Mouse (Mus musculus): ENCODE data around the gene Popdc3.
"Not testable (repeated sequence)": the region's sequence is repeated elsewhere in the genome, so short reads cannot be mapped to it uniquely, and the experiment has no call there.

The Popdc3 gene

DNA sequence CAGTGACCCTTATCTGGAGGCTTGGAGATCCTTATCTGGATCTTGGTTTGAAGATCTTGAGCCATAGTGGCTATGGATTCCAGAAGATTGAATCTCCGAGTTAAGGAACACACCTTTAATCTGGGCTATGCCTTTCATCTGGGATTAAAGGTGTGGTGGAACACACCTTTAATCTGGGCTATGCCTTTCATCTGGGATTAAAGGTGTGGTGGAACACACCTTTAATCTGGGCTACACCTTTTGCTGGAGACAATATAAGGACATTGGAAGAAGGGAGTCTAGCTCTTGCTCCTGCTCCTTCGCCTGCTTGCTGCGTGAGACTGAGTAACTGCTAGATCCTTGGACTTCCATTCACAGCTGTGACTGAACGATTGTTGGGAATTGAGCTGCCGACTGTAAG lies at the start of gene Popdc3:
TSS of gene Popdc3 (plus strand) at position 301 of the 400 bp plus-strand sequence.
- not testable (repeated sequence) for ATAC-seq (ENCODE audit: low TSS enrichment)

DNA sequence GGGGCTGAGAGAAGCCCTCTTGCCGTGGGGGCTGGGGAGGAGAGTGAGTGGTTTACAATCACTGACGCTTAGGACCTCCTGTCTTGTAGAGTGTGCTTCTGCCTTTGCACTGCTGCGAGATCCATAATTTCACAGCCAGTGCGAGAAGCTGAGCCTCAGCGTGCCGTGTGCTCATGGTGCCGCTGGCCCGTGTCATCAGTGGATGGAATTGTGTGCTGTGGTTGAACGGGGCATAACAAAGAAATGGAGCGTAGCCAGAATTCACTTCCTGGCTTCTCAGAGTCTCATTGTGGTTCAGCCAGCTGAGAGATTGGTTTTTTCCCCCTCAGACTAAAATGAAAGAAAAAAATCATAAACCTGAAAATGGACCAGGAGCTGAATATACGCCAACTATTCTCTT lies 48.8 kb upstream of the Popdc3 start:
- ATAC-seq (ENCODE audit: low TSS enrichment), result 0 out of 2 replicates have a peak, but pooled peaks have one; percentile 41

DNA sequence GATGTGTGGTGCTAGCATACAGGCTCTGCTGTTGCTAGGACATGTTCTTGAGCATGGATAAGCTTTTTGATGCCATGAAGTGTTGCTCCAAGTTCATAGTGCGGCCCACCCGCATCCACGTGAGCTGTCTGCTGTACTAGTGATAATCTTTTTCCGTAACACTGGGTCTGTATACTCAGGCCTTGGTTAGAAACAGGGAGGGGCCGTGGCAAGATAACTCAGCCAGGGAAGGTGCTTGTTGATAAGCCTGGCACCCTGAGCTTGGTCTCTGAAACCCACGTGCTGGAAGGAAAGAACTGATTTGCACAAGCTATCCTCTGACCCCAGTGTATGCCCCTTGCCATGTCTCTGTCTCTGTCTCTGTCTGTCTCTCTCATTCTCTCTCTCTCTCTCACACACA lies 47.9 kb upstream of the Popdc3 start:
- no peak for ATAC-seq (ENCODE audit: low TSS enrichment)

DNA sequence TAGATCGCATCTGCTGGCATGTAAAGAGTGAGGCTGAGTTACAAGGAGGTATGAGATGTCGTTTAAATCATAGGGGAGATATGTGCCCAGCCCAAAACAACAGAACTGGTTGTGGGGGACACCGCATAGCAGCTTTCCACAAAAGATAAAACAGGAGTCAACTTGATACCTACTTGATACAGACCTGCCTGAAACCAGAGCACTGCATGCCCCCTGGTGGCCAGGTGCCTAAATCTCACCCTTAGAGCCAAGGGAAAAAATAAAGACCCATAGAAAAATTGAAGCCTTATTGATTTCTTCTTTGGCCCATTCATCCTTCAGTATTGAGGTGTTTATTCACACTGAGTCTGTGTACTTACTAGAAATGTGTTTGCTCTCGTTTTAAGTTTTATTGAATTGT lies 45.5 kb upstream of the Popdc3 start:
- ATAC-seq (ENCODE audit: low TSS enrichment), result no peak

DNA sequence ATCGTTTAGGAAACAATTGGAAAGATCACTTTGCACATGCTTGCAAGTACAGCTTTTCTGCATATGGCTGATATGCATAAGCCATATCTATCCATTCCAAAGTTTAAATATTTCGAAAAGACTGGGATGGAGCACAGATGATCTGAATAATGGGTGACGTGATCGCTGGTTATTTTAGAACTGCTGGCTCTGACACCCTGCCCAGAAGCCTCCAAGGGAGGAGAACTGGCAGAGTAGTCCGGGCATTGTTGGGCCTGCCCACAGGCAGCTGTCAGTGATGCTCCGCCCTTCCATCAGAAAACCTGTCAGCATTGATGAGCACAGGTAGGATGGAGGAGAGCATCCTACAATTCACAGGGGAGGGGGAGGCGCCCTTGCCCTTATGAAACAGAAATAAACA lies 41.1 kb upstream of the Popdc3 start:
- ATAC-seq (ENCODE audit: low TSS enrichment), result peak; percentile 83

DNA sequence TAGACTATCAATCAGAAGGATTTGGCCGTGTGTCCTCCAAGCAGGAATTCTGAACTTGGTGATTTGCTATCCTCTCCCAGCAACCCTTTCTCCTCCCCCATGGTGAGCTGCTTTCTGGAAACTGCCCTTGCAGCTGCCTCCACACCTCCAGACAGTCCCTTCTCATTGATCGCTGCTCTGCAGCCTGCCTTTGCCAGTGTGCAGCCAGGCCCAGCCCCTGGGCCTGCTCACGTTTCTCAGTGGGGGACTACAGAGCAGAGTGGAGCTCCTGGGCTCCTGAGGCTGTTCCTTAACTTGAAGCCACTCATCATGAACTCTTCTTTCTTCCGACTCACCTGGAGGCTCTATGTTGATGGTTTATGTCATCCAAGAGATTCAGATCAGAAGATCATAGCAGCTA lies 38.0 kb upstream of the Popdc3 start:
- ATAC-seq (ENCODE audit: low TSS enrichment), result no peak

DNA sequence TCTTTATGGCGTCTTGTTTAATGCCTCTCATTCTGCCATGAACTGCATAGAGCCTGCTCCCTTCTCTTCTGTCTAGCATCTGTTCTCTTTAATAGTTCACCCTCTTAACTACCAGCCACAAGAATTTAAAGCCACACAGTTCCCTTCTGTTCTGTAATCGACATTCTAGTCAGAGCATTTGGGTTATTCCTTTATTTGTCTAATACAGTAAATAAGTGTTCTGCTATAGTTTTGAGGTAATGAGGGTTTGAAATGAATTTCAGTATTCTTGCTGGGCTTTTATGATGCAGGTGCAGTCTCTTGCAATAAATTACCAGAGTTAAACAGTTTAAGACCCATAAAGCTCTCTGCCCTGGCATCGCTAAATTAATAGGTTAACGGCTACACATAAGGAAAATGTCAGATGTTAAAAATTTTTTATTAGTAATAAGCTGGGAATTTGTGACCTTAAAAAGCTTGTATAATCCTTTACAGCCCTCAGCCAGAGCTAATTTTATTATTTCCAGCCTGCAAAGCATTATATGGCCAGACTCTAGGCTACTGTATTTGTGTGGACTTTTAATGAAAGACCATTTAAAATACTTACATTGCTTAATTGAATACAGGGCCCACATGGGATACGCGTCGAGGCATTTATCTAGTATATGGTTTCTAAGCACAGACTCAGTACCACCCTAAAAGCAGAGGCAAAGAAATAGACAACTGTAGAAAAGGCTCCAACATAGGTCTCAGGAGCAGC lies 37.3 kb upstream of the Popdc3 start:
- no peak for ATAC-seq (ENCODE audit: low TSS enrichment)

DNA sequence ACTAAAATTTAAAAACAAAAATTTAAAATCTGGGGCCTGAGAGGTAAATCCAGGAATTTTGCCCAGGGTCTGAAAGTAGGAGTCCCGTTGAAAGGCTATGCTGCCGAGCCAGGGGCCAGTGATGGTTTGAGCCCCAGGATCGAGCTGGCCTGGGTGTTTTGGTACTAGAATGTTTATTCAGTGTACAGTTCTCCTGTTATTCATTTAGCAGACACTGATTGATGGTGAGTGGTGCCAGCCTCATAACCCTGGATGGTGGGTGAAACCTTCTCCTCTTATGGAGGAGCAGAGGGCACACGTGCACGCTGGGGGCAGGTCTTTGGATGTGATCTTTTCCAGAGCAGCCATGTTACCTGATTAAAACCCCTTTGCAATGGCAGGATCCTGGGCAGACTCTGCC lies 35.5 kb upstream of the Popdc3 start:
- ATAC-seq (ENCODE audit: low TSS enrichment), result no peak

DNA sequence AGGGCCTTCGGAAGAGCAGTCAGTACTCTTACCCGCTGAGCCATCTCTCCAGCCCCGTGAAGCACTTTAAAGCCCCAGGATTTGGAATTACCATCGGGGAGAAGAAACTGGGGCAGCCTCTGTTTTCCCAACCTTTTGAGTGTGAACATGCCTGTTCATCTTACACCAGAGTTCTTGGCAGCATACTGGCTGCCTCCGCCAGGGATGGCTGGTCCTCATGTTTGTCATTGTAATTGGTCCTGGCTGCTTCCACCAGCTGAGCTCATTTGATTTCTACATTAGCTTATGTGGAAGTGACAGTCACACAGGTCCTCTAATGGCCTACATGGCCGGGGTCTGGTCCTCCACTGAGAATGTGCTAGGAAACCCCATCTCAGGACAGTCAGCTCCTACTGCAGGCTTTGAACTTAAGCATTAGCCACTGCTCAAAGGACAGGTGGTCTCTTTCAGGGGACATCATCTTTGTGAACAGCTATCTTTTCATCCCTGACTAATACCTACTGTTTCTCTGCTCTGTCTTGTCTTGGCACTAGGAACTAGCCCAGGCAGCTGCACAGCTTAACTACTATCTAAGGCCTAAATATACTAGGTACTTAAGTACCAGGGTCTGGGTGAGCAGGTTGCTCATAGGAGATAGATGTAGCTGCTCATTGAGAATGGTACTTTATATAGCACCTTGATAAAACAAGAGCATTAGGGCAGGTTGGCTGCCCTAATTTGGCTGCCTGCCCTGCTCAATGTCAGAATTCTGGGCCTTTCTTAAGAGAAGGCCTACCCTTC lies 33.7 kb upstream of the Popdc3 start:
- no peak for ATAC-seq (ENCODE audit: low TSS enrichment)

DNA sequence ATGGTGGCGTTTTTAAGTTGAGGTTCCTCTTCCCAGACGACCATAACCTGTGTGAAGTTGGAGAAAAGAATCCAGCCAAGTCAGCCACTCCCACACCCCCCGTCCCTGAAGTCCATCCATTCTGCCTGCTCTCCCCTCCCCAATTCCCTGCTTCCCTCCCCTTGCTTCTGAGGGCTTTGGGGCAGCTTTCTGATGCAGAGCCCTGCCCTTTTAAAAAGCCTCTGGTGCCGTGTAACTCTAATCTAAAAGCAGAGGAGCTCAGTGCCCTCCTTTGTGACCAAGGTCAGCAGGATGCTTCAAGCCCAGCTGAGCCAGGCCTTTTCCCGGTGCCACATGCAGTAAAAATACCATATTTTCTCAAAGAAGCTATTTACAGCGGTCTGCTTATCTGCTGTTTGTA lies 31.1 kb upstream of the Popdc3 start:
- no peak for ATAC-seq (ENCODE audit: low TSS enrichment)

DNA sequence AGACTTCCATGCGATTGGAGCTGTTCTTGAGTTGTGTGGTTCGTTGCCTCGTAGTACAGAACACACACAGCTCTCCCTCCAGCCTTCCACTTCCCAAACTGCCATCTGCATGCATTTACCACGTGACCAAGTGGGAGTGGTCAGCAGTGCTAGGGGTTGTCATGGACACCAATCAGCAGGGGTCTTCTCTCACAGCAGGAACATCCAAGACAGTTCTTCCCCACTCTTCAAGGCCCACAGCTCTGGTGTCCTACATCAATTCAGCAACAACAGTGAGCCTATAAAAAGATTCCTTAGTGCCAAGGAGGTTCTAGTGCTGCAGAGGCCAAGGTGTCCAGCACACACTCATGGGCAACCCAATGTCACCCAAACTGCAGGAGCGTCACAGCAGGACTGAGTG lies 26.8 kb upstream of the Popdc3 start:
- ATAC-seq (ENCODE audit: low TSS enrichment), result no peak

DNA sequence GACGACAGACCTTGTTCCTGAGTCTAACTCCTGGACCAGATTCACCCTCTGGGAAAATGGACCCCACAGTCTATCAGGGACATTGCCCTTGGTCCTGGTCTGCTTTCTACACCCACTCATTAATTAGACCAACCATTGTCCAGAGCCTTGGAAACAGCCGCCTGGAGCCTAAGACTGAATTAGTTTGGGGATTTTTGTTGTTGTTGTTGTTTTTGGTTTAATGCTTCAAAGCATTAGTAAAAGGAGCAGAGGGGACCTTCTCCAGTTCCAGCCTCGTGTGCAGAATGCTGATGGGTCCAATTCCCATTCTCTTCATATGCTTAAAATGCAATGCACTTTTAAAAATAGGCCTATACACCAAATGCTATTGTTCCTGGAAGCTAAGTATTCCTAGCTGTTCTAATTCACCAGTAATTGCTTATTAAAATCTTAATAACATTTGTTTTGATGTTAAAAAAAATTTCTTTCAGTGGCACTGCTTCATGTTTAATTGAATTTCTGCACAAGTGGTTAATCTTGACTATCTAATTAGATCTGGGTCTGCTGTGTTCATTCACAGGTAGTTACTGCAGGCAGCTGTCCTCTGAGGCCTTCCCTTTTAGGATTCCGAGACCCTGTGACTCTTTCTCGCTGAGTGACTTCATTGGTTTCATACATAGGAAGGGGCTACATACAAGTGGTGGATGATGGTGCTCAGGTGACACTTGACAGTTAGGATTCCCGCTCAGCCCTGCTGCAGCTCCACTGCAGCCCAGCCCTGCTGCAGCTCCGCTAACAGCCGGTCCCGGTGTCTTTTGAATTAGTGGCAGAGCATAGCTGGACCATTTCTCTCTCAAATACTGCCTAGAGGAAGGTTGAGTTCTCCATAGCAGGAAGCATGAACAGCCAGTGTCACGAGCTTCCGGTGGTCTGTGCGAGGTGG lies 25.9 kb upstream of the Popdc3 start:
- ATAC-seq (ENCODE audit: low TSS enrichment), result peak; percentile 38; the same call in 1 of the 2 replicates

DNA sequence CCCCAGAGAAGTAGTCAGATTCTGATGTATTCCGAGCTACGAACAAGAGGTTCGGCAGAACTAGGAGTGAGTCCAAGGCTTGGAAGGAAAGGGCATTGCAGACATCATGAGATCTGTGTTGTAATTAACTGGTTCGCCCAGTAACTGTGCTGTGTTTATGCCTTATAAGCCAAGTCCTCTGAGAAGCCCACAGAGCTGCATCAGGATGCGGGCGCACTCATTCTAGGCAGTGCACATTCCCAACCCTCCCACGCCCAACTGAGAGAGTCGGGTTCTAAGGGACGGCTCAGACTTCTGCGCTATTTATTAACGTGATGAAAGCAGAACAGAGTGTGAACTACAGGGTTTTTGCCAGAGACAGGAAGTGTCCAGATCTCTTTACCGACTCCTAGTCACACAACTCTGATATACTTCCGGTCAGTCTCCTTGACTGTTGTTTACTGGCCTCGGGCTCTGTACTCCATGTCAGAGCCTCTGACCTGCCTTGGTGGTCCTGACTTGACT lies 23.3 kb upstream of the Popdc3 start:
- peak; percentile 51; the same call in 1 of the 2 replicates for ATAC-seq (ENCODE audit: low TSS enrichment)

DNA sequence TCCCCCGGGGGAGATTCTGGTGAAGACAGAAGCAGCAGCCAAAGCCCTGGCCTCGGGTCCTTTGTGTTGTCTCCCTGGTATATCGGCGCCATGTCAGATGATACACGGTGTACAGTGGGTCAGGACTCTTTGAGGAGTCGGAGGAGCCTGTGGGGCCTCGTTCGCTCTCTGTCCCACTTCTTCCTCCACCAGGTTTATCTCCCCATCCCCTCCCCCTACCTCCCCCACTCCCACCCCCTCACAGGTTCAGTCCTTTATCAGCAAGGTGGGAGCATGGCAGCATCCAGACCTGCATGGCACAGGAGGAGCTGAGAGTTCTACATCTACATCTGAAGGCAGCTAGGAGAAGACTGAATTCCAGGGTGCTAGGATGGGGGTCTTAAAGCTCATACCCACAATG lies 12.0 kb upstream of the Popdc3 start:
- no peak for ATAC-seq (ENCODE audit: low TSS enrichment)

DNA sequence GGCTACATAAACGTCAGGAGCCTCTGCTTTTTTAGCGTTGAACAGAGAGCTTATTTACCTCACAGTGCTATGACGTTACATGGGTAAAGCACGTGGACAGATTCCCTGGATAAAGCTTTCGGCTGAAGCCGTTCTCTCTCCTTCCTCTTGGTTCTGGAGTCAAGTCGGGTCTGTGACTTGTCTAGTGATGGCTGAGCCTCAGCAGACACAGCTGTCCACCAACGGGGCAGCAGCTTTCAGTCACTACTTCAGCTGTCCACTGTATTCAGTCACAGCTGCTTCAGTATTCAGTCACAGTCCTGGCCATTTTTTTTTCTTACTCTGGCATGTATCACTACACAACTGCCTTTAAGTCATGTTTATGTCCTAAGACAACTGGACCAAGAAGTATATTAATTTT lies 4.0 kb upstream of the Popdc3 start:
- no peak for ATAC-seq (ENCODE audit: low TSS enrichment)

DNA sequence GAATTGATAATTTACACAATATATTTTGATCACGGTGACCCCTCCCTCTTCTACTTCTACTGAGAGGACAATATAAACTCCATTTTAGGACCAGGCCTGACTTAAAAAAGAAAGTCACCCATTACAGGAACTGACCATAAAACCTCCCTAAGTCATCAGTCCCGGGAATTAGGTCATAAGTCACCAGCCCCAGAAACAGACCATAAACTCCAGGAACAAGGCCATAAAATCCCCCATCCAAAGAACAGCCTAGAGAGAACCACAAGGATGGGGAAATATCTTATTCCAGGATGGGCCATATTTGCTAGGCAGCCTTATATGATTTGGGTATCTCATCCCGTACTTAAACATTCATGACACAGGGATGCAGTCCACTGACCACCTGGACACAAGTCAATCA lies 3.6 kb upstream of the Popdc3 start:
- no peak for ATAC-seq (ENCODE audit: low TSS enrichment)

DNA sequence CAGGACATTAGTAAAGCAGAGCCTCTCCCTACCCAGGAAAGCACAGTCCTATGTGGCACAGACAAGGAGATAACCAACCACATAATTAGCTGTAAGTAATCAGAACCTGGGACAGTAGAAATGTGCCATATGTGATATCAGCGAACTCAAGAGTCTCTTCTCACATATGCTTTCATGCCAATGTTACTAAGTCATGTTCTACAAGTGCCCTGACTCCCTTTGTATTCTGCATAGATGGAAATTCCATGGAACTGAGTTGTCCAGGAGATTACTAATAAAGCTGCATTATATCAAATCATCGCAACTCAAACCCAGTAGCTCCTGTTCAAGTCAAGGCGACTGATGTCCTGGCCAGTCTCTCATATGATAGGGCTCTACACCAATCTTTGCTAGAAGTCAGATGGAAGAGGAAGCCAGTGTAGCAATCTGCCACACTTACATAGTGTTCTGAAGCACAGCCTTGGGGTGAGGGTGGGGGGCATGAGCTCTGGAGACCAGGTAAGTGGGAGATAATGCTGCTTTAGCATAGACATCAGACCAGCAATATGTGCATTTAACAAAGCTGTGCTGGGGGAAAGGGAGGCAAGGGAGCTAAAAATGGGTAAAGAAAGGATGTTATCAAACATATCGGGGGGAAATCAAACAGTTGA lies 2.9 kb downstream of the Popdc3 start:
- ATAC-seq (ENCODE audit: low TSS enrichment), result no peak

DNA sequence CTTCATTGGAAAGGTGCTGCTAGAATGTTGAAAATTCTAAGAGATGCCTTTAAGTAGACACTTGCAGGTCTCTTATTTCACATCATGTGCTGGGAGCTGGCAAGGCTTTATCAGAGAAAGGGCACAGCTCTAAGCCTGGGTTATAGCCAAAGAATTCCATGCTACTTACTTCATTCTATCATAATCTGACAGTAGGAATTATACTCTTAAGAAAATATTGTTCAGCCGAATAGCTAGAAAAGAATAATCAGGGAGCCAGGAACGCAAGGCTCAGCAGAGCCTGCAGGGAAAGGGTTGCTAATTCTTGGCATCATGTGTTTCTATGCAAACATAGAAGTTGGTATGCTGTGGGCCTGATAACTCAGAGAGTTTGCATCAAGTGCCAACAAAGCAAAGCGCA lies 3.4 kb downstream of the Popdc3 start:
- ATAC-seq (ENCODE audit: low TSS enrichment), result no peak

DNA sequence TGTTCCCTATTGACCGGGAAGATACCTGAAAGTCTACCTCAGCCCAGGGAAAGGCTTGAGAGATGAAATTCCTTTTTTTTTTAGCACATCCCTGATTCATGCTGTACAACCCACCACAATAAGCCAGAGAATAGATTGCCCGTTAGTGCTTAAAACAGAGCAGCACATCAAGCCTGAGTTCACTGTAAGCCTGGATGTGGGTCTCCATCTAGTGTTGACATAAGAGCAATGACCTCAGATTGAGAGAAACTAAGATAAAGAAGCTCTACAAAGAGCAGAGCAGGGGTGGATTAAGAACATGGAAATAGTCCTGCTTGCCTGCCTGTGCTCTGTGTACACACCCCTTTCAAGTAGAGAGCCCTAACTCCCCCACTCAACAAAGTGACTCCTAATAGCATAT lies 7.6 kb downstream of the Popdc3 start:
- ATAC-seq (ENCODE audit: low TSS enrichment), result no peak

DNA sequence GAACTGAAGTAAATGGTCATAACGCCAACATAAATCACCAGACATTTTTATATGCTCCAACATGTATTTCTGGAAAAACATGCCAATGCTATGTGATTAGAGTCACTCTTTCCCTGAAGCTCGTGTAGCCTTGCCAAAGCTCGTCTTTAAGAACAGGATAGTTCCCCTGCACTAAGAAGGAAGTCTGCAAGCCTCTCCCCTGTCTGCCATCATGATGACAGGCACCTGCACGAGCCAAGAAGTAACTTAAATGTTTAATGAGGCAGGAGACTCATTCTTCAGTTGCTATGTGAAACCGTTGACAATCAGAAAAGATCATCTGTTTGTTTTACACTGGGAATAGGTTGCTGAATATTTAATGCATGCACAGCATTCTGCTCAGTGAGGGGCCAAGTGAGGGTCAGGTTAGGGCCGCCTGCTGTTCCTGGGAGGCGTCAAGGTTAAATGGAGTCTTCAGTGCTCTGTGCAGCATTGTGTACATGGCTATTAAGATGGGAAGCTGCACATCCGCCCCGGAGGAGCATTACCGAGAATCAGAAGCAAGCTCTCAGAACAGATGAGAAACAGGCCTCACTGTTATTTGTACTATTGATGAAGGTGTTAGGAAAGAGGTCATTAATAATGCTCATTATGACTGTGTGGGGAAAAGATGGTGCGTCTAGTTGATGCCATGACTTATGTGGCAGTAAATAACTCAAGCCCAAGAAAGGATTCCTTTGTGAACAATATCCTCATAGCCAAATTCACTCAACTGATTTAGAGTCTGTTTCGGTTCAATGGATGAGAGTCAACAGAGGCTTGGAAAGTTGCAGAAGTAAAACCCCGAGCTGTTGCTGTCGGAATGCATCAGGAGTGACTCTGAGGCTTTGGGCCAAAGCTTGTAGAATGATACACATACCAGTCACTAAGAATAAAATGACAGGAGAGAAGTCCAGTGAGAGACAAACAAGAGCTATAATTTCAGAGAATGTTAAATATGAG lies 15.7 kb downstream of the Popdc3 start:
- no peak for ATAC-seq (ENCODE audit: low TSS enrichment)

Data from frontal cortex, adult (tissue).